Mouse (Mus musculus): Measurements from ENCODE around the gene Zfand2b. TPM values are rescaled to one million over a fixed set of nuclear protein-coding genes. Genes with fewer than 3 reads are reported as not detected.
A peak's percentile ranks its signal among the peaks of the same experiment; 100 is the strongest.

Zfand2b gene
- polyA plus RNA-seq, 1 experiment from 2014 or later = 43.0 TPM

- Histone ChIP-seq H3K9me3 (ENCODE audit: control insufficient read depth, low read length) (no peaks in the 10 kb centered on the region), H3K27ac (replicated peaks) (peak within 1 kb of the TSS; percentile 81), H3K27me3 (ENCODE audit: control insufficient read depth, insufficient read depth, low read length) (no peaks in the 10 kb centered on the region), H3K4me1 (replicated peaks; ENCODE audit: control insufficient read depth, insufficient read depth) (peaks cover 7% of the 10 kb centered on the region; the same call in 1 of the 2 replicates), H3K4me2 (replicated peaks; ENCODE audit: low read depth) (peak within 1 kb of the TSS; percentile 92), H3K36me3 (ENCODE audit: control insufficient read depth, insufficient read depth, low read length) (peaks cover 14% of the 10 kb centered on the region; the same call in 1 of the 2 replicates), H3K4me3 (ENCODE audit: low read depth, low read length) (peak within 1 kb of the TSS; percentile 62), H3K9ac (ENCODE audit: low read length) (peak within 1 kb of the TSS; percentile 69)
- DNase-seq (ENCODE audit: low spot score) = peak; percentile 92
- under 1% methylated on average over 31 of the region's 31 CpGs for WGBS
- peak; percentile 89 for ATAC-seq (ENCODE audit: low FRiP score, low TSS enrichment)
- no peak for TF ChIP-seq CTCF (IDR thresholded peaks at IDR 0.05; ENCODE audit: low read depth)
- no peak for TF ChIP-seq EP300 (optimal IDR thresholded peaks at IDR 0.05)
These were observed 11.7 kb downstream of the Zfand2b start, which contains the start of gene Abcb6 for GRCm38 (mm10) chr1:75180105-75180590. TSS of gene Abcb6 (minus strand) at chr1:75180392.

- Histone ChIP-seq H3K27me3 (ENCODE audit: control insufficient read depth, insufficient read depth, low read length) (no peaks in the 10 kb centered on the region), H3K9ac (ENCODE audit: low read length) (no peak overlapping the region; the same call in 1 of the 2 replicates), H3K4me2 (replicated peaks; ENCODE audit: low read depth) (peak overlapping the region; percentile 92), H3K4me3 (ENCODE audit: low read depth, low read length) (peak overlapping the region; percentile 62), H3K9me3 (ENCODE audit: control insufficient read depth, low read length) (no peaks in the 10 kb centered on the region), H3K4me1 (replicated peaks; ENCODE audit: control insufficient read depth, insufficient read depth) (peaks cover 7% of the 10 kb centered on the region; the same call in 1 of the 2 replicates), H3K27ac (replicated peaks) (peak overlapping the region; percentile 30; the same call in 1 of the 2 replicates), H3K36me3 (ENCODE audit: control insufficient read depth, insufficient read depth, low read length) (peaks cover 20% of the 10 kb centered on the region)
- DNase-seq (ENCODE audit: low spot score) = no peak
- ATAC-seq (ENCODE audit: low FRiP score, low TSS enrichment) = no peak
- WGBS = 32% methylated on average over 7 of the region's 7 CpGs
- TF ChIP-seq EP300 (optimal IDR thresholded peaks at IDR 0.05) (no peak), CTCF (IDR thresholded peaks at IDR 0.05; ENCODE audit: low read depth) (no peak)
These were observed 12.3 kb downstream of the Zfand2b start for GRCm38 (mm10) chr1:75180741-75181140.

- 84% methylated on average over 4 of the region's 4 CpGs for WGBS
- Histone ChIP-seq H3K4me3 (ENCODE audit: low read depth, low read length) (no peak overlapping the region), H3K9ac (ENCODE audit: low read length) (no peak overlapping the region), H3K9me3 (ENCODE audit: control insufficient read depth, low read length) (no peaks in the 10 kb centered on the region), H3K27ac (replicated peaks) (no peak overlapping the region), H3K36me3 (ENCODE audit: control insufficient read depth, insufficient read depth, low read length) (peaks cover 24% of the 10 kb centered on the region), H3K4me2 (replicated peaks; ENCODE audit: low read depth) (no peak overlapping the region), H3K27me3 (ENCODE audit: control insufficient read depth, insufficient read depth, low read length) (no peaks in the 10 kb centered on the region), H3K4me1 (replicated peaks; ENCODE audit: control insufficient read depth, insufficient read depth) (peaks cover 7% of the 10 kb centered on the region; the same call in 1 of the 2 replicates)
- DNase-seq (ENCODE audit: low spot score) = no peak
- no peak for ATAC-seq (ENCODE audit: low FRiP score, low TSS enrichment)
- no peak for TF ChIP-seq EP300 (optimal IDR thresholded peaks at IDR 0.05)
- no peak for TF ChIP-seq CTCF (IDR thresholded peaks at IDR 0.05; ENCODE audit: low read depth)
These were observed 13.0 kb downstream of the Zfand2b start for GRCm38 (mm10) chr1:75181377-75181870.

- 72% methylated on average over 4 of the region's 4 CpGs for WGBS
- Histone ChIP-seq H3K9ac (ENCODE audit: low read length) (no peak overlapping the region), H3K4me2 (replicated peaks; ENCODE audit: low read depth) (no peak overlapping the region), H3K27me3 (ENCODE audit: control insufficient read depth, insufficient read depth, low read length) (no peaks in the 10 kb centered on the region), H3K36me3 (ENCODE audit: control insufficient read depth, insufficient read depth, low read length) (peaks cover 21% of the 10 kb centered on the region), H3K9me3 (ENCODE audit: control insufficient read depth, low read length) (no peaks in the 10 kb centered on the region), H3K4me1 (replicated peaks; ENCODE audit: control insufficient read depth, insufficient read depth) (peaks cover 7% of the 10 kb centered on the region; the same call in 1 of the 2 replicates), H3K27ac (replicated peaks) (no peak overlapping the region), H3K4me3 (ENCODE audit: low read depth, low read length) (no peak overlapping the region)
- TF ChIP-seq EP300 (optimal IDR thresholded peaks at IDR 0.05) (no peak), CTCF (IDR thresholded peaks at IDR 0.05; ENCODE audit: low read depth) (peak; percentile 47)
- no peak for ATAC-seq (ENCODE audit: low FRiP score, low TSS enrichment)
- no peak for DNase-seq (ENCODE audit: low spot score)
These were observed 13.7 kb downstream of the Zfand2b start for GRCm38 (mm10) chr1:75182160-75182559.

GRCm38 (mm10) chr1:75185495-75185894 lies 17.0 kb downstream of the Zfand2b start:
- DNase-seq (ENCODE audit: low spot score) (no peak), ATAC-seq (ENCODE audit: low FRiP score, low TSS enrichment) (no peak)
- H3K4me2 ChIP-seq (replicated peaks; ENCODE audit: low read depth) = no peak overlapping the region
- no peak overlapping the region for H3K4me3 ChIP-seq (ENCODE audit: low read depth, low read length)
- no peaks in the 10 kb centered on the region for H3K9me3 ChIP-seq (ENCODE audit: control insufficient read depth, low read length)
- 0 out of 2 replicates have a peak, but pooled peaks cover 2% of the 10 kb centered on the region for H3K4me1 ChIP-seq (replicated peaks; ENCODE audit: control insufficient read depth, insufficient read depth)
- peaks cover 28% of the 10 kb centered on the region for H3K36me3 ChIP-seq (ENCODE audit: control insufficient read depth, insufficient read depth, low read length)
- no peak for TF ChIP-seq EP300 (optimal IDR thresholded peaks at IDR 0.05)
- TF ChIP-seq CTCF (IDR thresholded peaks at IDR 0.05; ENCODE audit: low read depth) = no peak
- H3K27me3 ChIP-seq (ENCODE audit: control insufficient read depth, insufficient read depth, low read length) = no peaks in the 10 kb centered on the region
- H3K9ac ChIP-seq (ENCODE audit: low read length) = no peak overlapping the region
- H3K27ac ChIP-seq (replicated peaks) = no peak overlapping the region
- 91% methylated on average over 11 of the region's 11 CpGs for WGBS

GRCm38 (mm10) chr1:75187126-75187525 lies 18.7 kb downstream of the Zfand2b start:
- Histone ChIP-seq H3K27ac (replicated peaks) (no peak overlapping the region), H3K27me3 (ENCODE audit: control insufficient read depth, insufficient read depth, low read length) (no peaks in the 10 kb centered on the region), H3K36me3 (ENCODE audit: control insufficient read depth, insufficient read depth, low read length) (peaks cover 28% of the 10 kb centered on the region), H3K4me1 (replicated peaks; ENCODE audit: control insufficient read depth, insufficient read depth) (peaks cover 2% of the 10 kb centered on the region; the same call in 1 of the 2 replicates), H3K4me3 (ENCODE audit: low read depth, low read length) (no peak overlapping the region), H3K4me2 (replicated peaks; ENCODE audit: low read depth) (no peak overlapping the region), H3K9me3 (ENCODE audit: control insufficient read depth, low read length) (no peaks in the 10 kb centered on the region), H3K9ac (ENCODE audit: low read length) (no peak overlapping the region)
- ATAC-seq (ENCODE audit: low FRiP score, low TSS enrichment) (no peak), DNase-seq (ENCODE audit: low spot score) (no peak)
- TF ChIP-seq CTCF (IDR thresholded peaks at IDR 0.05; ENCODE audit: low read depth) (no peak), EP300 (optimal IDR thresholded peaks at IDR 0.05) (no peak)
